Mouse (Mus musculus) liver, postnatal 0 days (tissue): ENCODE results near the gene Tmsb15b1.
"Not testable (repeated sequence)": the region's sequence is repeated elsewhere in the genome, so short reads cannot be mapped to it uniquely, and the experiment has no call there.

Experiments
- CTCF ChIP-seq: sonication (generic); IDR thresholded peaks from 2 replicates; pipeline ENCODE4 v1.5.1; 2016; ENCODE audit warnings: antibody characterized with exemption, low read depth
- EP300 ChIP-seq: IDR thresholded peaks from 2 replicates; pipeline ENCODE4 v1.6.1; 2016; ENCODE audit warnings: antibody characterized with exemption, low read depth, mild to moderate bottlenecking

- not testable (repeated sequence) for TF ChIP-seq EP300, CTCF
Measured at GRCm38 (mm10) chrX:136975397-136975796, 1.3 kb downstream of the Tmsb15b1 start, which contains the start of gene Tmsb15b2.
